Mouse (Mus musculus): ENCODE measurements around the gene Evc. TPM values are rescaled to one million over a fixed set of nuclear protein-coding genes. Genes with fewer than 3 reads are reported as not detected.

Evc gene
- total and polyA plus RNA-seq, 2 experiments from 2014 or later = 4.2 to 17.1 TPM

GRCm38 (mm10) chr5:37362618-37363017 lies 25.9 kb upstream of the Evc start:
- no peaks in the 10 kb centered on the region for H3K27me3 ChIP-seq (ENCODE audit: insufficient read depth, low read length)
- no peak for TF ChIP-seq CTCF (IDR thresholded peaks at IDR 0.05; ENCODE audit: low read depth)
- no peak overlapping the region for H3K27ac ChIP-seq
- H3K9ac ChIP-seq (replicated peaks; ENCODE audit: low read length) = no peak overlapping the region
- H3K9me3 ChIP-seq (ENCODE audit: low read length) = no peaks in the 10 kb centered on the region
- DNase-seq (ENCODE audit: low spot score) = no peak
- no peaks in the 10 kb centered on the region for H3K36me3 ChIP-seq (ENCODE audit: insufficient read depth, low read length)
- 85% methylated on average over 5 of the region's 5 CpGs for WGBS
- H3K4me1 ChIP-seq (ENCODE audit: insufficient read depth, low read length) = no peaks in the 10 kb centered on the region
- no peak for ATAC-seq
- no peak overlapping the region for H3K4me2 ChIP-seq (ENCODE audit: low read depth, low read length)
- H3K4me3 ChIP-seq (ENCODE audit: low read length) = no peak overlapping the region

- Histone ChIP-seq H3K4me2 (ENCODE audit: low read depth, low read length) (no peak overlapping the region), H3K4me1 (ENCODE audit: insufficient read depth, low read length) (no peaks in the 10 kb centered on the region), H3K4me3 (ENCODE audit: low read length) (no peak overlapping the region), H3K36me3 (ENCODE audit: insufficient read depth, low read length) (no peaks in the 10 kb centered on the region), H3K27ac (no peak overlapping the region), H3K27me3 (ENCODE audit: insufficient read depth, low read length) (no peaks in the 10 kb centered on the region), H3K9me3 (ENCODE audit: low read length) (no peaks in the 10 kb centered on the region), H3K9ac (replicated peaks; ENCODE audit: low read length) (no peak overlapping the region)
- ATAC-seq (no peak), DNase-seq (ENCODE audit: low spot score) (no peak)
- TF ChIP-seq CTCF (IDR thresholded peaks at IDR 0.05; ENCODE audit: low read depth) = no peak
- 60% methylated on average over 8 of the region's 8 CpGs for WGBS
Observed at GRCm38 (mm10) chr5:37356027-37356426, 19.3 kb upstream of the Evc start.

DNA sequence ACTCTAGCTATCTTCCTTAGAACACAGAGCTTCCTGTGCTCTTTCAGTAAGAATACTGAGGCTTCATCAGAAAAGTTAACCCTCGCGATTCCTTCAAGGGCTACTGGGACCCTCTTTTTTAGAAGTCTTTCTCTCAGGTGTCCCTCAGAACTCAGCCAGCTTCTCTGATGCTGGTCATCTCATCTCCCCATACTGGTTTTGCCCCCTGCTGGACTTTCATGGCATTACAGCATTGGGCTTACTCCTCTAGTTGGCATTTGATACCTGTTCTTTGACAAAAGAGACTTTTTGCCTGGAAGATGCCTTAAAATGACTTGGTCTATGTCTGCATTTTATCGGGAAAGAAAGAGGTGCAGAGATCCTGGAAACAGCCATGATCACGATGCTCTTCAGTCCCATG lies 17.7 kb upstream of the Evc start:
- H3K4me2 ChIP-seq (ENCODE audit: low read depth, low read length) = no peak overlapping the region
- H3K27me3 ChIP-seq (ENCODE audit: insufficient read depth, low read length) = no peaks in the 10 kb centered on the region
- no peak overlapping the region for H3K4me3 ChIP-seq (ENCODE audit: low read length)
- no peaks in the 10 kb centered on the region for H3K9me3 ChIP-seq (ENCODE audit: low read length)
- ATAC-seq (no peak), DNase-seq (ENCODE audit: low spot score) (peak; percentile 53)
- H3K27ac ChIP-seq = no peak overlapping the region
- peak; percentile 67 for TF ChIP-seq CTCF (IDR thresholded peaks at IDR 0.05; ENCODE audit: low read depth)
- H3K9ac ChIP-seq (replicated peaks; ENCODE audit: low read length) = no peak overlapping the region
- WGBS = 85% methylated on average over 4 of the region's 4 CpGs
- no peaks in the 10 kb centered on the region for H3K36me3 ChIP-seq (ENCODE audit: insufficient read depth, low read length)
- no peaks in the 10 kb centered on the region for H3K4me1 ChIP-seq (ENCODE audit: insufficient read depth, low read length)

- Histone ChIP-seq H3K4me1 (ENCODE audit: insufficient read depth, low read length) (no peaks in the 10 kb centered on the region), H3K4me3 (ENCODE audit: low read length) (no peak overlapping the region), H3K9ac (replicated peaks; ENCODE audit: low read length) (no peak overlapping the region), H3K36me3 (ENCODE audit: insufficient read depth, low read length) (no peaks in the 10 kb centered on the region), H3K27ac (no peak overlapping the region), H3K27me3 (ENCODE audit: insufficient read depth, low read length) (no peaks in the 10 kb centered on the region), H3K4me2 (ENCODE audit: low read depth, low read length) (no peak overlapping the region), H3K9me3 (ENCODE audit: low read length) (no peaks in the 10 kb centered on the region)
- no peak for TF ChIP-seq CTCF (IDR thresholded peaks at IDR 0.05; ENCODE audit: low read depth)
- DNase-seq (ENCODE audit: low spot score) (no peak), ATAC-seq (no peak)
- WGBS = 90% methylated on average over 2 of the region's 2 CpGs
Observed at GRCm38 (mm10) chr5:37351791-37352190, 15.1 kb upstream of the Evc start.

GRCm38 (mm10) chr5:37343962-37344361 lies 7.3 kb upstream of the Evc start:
- ATAC-seq = no peak
- Histone ChIP-seq H3K4me3 (ENCODE audit: low read length) (no peak overlapping the region), H3K27ac (no peak overlapping the region)

DNA sequence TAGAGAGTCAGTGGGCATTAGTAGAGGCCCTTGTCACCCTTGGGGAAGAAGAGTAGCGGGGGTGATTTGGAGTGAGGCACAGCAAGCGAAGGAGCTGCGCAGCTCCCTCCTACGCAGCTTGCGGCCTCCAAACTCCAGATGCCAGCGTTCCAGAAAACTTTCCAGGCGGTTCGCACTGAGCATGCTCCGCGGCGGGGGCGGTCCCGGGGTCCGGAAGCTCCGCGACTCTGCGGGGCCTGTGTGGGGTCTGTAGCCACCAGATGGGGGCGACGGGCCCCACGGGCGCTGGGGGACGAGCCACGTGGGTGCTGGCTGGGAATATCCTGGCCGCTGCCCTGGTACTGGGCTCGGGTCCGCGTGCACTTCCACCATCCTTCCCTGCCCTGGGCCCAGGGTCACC lies 1.6 kb upstream of the Evc start, which contains the start of gene Evc2:
TSS of gene Evc2 (plus strand) at position 212 of the 400 bp plus-strand sequence.
- H3K27ac ChIP-seq = no peak within 1 kb of the TSS
- peak; percentile 25 for TF ChIP-seq CTCF (IDR thresholded peaks at IDR 0.05; ENCODE audit: low read depth)
- peak within 1 kb of the TSS; percentile 98 for H3K4me2 ChIP-seq (ENCODE audit: low read depth, low read length)
- ATAC-seq = peak; percentile 79
- H3K36me3 ChIP-seq (ENCODE audit: insufficient read depth, low read length) = no peaks in the 10 kb centered on the region
- WGBS = under 1% methylated on average over 27 of the region's 27 CpGs
- DNase-seq (ENCODE audit: low spot score) = peak; percentile 76
- H3K4me3 ChIP-seq (ENCODE audit: low read length) = peak within 1 kb of the TSS; percentile 49
- no peaks in the 10 kb centered on the region for H3K9me3 ChIP-seq (ENCODE audit: low read length)
- no peaks in the 10 kb centered on the region for H3K27me3 ChIP-seq (ENCODE audit: insufficient read depth, low read length)
- peak within 1 kb of the TSS; percentile 54 for H3K9ac ChIP-seq (replicated peaks; ENCODE audit: low read length)
- H3K4me1 ChIP-seq (ENCODE audit: insufficient read depth, low read length) = 0 out of 2 replicates have a peak, but pooled peaks cover 3% of the 10 kb centered on the region

More at GRCm38 (mm10) chr5:37343962-37344361, 7.3 kb upstream of the Evc start:
- Histone ChIP-seq H3K27me3 (ENCODE audit: insufficient read depth, low read length) (no peaks in the 10 kb centered on the region), H3K4me2 (ENCODE audit: low read depth, low read length) (no peak overlapping the region), H3K9me3 (ENCODE audit: low read length) (no peaks in the 10 kb centered on the region), H3K4me1 (ENCODE audit: insufficient read depth, low read length) (no peaks in the 10 kb centered on the region), H3K36me3 (ENCODE audit: insufficient read depth, low read length) (no peaks in the 10 kb centered on the region), H3K9ac (replicated peaks; ENCODE audit: low read length) (no peak overlapping the region)
- no peak for DNase-seq (ENCODE audit: low spot score)
- 80% methylated on average over 2 of the region's 2 CpGs for WGBS
- TF ChIP-seq CTCF (IDR thresholded peaks at IDR 0.05; ENCODE audit: low read depth) = no peak

- Histone ChIP-seq H3K9ac (replicated peaks; ENCODE audit: low read length) (no peak overlapping the region), H3K4me2 (ENCODE audit: low read depth, low read length) (peak overlapping the region; percentile 80), H3K9me3 (ENCODE audit: low read length) (no peaks in the 10 kb centered on the region), H3K27ac (no peak overlapping the region), H3K4me1 (ENCODE audit: insufficient read depth, low read length) (0 out of 2 replicates have a peak, but pooled peaks cover 3% of the 10 kb centered on the region), H3K27me3 (ENCODE audit: insufficient read depth, low read length) (no peaks in the 10 kb centered on the region), H3K36me3 (ENCODE audit: insufficient read depth, low read length) (no peaks in the 10 kb centered on the region), H3K4me3 (ENCODE audit: low read length) (no peak overlapping the region)
- DNase-seq (ENCODE audit: low spot score) (no peak), ATAC-seq (no peak; the same call in 1 of the 2 replicates)
- 75% methylated on average over 3 of the region's 3 CpGs for WGBS
- no peak for TF ChIP-seq CTCF (IDR thresholded peaks at IDR 0.05; ENCODE audit: low read depth)
Observed at GRCm38 (mm10) chr5:37337696-37338095, 1.0 kb upstream of the Evc start.

All from hindbrain, postnatal 0 days (tissue).